Mouse (Mus musculus): ENCODE data around the gene Oas3. TPM values are rescaled to one million over a fixed set of nuclear protein-coding genes. Genes with fewer than 3 reads are reported as not detected.
A peak's percentile ranks its signal among the peaks of the same experiment; 100 is the strongest.

Gene Oas3
- polyA plus RNA-seq, 1 experiment from 2014 or later: 0.22 TPM

DNA sequence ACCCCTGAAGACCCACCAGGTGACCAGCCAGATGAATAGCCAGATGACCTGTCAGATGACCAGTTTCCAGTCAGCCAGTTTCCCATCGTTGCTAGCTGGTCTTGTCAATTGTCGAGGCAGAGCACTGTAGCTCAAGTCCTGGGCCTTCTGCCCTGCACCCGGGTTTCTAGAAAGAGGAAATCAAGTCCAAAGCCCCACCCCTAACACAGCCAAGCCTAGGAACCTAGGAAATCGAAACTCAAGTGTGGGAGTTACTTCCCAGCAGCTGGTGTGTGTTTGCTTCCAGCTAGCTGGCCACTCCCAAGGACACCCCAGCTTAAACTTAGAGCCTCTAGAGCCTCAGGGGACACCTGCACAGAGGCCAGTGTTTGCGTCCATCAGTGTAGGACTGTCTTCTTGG is 27.8 kb downstream of the Oas3 start, which contains the start of gene Oas2:
Gene Oas2, minus strand, starts transcription at position 166 of the 400 bp plus-strand sequence.
- no peak within 1 kb of the TSS for H3K4me2 ChIP-seq (replicated peaks)
- no peaks in the 10 kb centered on the region for H3K36me3 ChIP-seq
- H3K27ac ChIP-seq: no peak within 1 kb of the TSS
- no peak within 1 kb of the TSS for H3K9ac ChIP-seq
- H3K4me3 ChIP-seq: no peak within 1 kb of the TSS
- H3K4me1 ChIP-seq: no peaks in the 10 kb centered on the region
- H3K27me3 ChIP-seq: no peaks in the 10 kb centered on the region
- no peaks in the 10 kb centered on the region for H3K9me3 ChIP-seq (replicated peaks)
- no peak for ATAC-seq (ENCODE audit: low FRiP score)
- 67% methylated on average over 5 of the region's 5 CpGs for WGBS

DNA sequence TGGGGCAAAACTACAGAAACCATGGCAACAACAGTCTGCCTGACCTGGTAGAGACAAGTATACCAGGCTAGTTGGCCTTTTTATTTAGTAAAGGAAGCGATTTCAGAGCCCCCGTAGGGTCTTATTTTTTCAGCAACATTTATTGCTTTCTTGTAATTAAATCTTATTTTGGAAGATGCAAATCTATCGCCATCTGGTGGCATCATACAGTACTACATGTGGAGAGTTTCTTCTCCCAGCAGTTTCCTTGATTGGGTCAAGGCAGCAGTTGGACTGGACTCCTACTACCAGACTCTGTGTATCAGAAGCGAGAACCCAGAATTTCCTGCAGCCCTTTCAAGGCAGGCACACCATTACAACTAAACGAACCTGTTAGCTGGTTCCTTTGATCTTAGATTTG is 31.0 kb downstream of the Oas3 start:
- no peak overlapping the region for H3K9ac ChIP-seq
- H3K4me2 ChIP-seq (replicated peaks): no peak overlapping the region
- H3K36me3 ChIP-seq: no peaks in the 10 kb centered on the region
- ATAC-seq (ENCODE audit: low FRiP score): no peak
- H3K4me3 ChIP-seq: no peak overlapping the region
- 20% methylated on average over 5 of the region's 5 CpGs for WGBS
- H3K27ac ChIP-seq: no peak overlapping the region
- no peaks in the 10 kb centered on the region for H3K9me3 ChIP-seq (replicated peaks)
- no peaks in the 10 kb centered on the region for H3K4me1 ChIP-seq
- peaks cover 3% of the 10 kb centered on the region; the same call in 1 of the 2 replicates for H3K27me3 ChIP-seq

DNA sequence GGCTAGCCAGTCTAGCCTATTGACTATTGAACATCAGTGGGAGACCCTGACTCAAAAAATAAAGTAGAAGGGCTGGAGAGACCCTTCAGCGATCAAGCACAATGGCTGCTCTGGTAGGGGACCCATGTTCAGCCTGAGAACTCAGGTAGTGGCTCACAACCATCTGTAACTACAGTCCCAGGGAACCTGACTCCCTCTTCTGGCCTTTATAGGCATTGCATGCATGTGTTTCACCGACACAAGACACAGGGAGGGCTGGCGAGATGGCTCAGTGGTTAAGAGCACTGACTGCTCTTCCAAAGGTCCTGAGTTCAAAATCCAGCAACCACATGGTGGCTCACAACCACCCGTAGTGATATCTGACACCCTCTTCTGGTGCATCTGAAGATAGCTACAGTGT is 35.3 kb downstream of the Oas3 start:
- WGBS: 36% methylated on average over 4 of the region's 4 CpGs
- Histone ChIP-seq H3K27ac (no peak overlapping the region), H3K4me1 (no peaks in the 10 kb centered on the region), H3K27me3 (peaks cover 3% of the 10 kb centered on the region; the same call in 1 of the 2 replicates), H3K4me2 (replicated peaks) (no peak overlapping the region), H3K9me3 (replicated peaks) (no peaks in the 10 kb centered on the region), H3K4me3 (no peak overlapping the region), H3K9ac (no peak overlapping the region), H3K36me3 (no peaks in the 10 kb centered on the region)
- no peak for ATAC-seq (ENCODE audit: low FRiP score)

DNA sequence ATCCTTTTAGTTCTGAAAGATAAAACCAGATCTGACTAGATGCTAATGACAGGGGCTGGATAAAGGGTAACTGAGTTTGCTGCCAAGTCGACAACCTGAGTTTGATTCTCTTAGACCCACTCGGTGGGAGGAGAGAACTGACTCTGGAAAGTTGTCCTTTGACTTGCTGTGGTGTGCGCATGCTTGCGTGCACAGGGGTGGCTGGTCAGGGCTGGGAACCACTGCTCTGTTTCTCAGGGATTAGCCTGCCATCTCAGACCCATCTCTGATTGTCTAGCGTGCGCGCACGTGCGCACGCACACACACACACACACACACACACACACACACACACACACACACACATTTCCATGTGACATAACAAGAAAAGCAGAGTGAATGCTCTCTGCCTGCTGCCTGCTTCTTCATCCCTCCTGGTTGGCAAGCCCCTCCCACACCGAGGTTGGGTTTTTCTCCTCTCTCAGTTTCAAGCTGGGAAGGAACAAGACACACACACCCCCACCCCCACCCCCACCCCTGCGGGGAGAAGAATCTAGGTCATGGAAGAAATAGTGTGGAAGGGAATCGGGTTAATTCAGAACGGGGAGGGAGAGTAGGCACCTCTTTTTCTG is 43.0 kb downstream of the Oas3 start:
- H3K9me3 ChIP-seq (replicated peaks): no peaks in the 10 kb centered on the region
- H3K27me3 ChIP-seq: no peaks in the 10 kb centered on the region
- H3K27ac ChIP-seq: no peak overlapping the region
- ATAC-seq (ENCODE audit: low FRiP score): no peak
- no peaks in the 10 kb centered on the region for H3K36me3 ChIP-seq
- 0 out of 2 replicates have a peak, but pooled peaks cover 3% of the 10 kb centered on the region for H3K4me1 ChIP-seq
- 70% methylated on average over 14 of the region's 14 CpGs for WGBS
- no peak overlapping the region for H3K4me2 ChIP-seq (replicated peaks)
- no peak overlapping the region for H3K4me3 ChIP-seq
- no peak overlapping the region for H3K9ac ChIP-seq

DNA sequence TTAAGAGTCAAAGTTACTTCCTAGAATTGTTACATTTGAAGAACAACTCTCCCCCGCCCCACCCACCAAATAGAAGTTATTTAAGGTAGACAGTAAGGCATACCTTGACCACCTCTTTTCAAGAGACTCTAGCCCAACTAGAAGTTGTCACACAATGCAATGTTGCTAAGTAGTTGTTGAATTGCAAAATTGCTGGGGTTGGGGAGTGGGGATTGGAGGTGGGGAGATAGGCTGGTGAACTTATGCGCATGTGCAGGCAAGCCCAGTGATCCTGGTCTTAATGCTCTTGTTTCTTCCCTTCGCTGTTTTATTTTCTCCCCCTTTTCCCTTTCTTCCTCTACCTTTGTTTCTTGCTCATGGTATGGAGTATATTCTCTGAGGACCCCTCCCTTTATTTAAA is 43.8 kb downstream of the Oas3 start:
- Histone ChIP-seq H3K9me3 (replicated peaks) (no peaks in the 10 kb centered on the region), H3K27me3 (no peaks in the 10 kb centered on the region), H3K4me3 (no peak overlapping the region), H3K4me1 (0 out of 2 replicates have a peak, but pooled peaks cover 3% of the 10 kb centered on the region), H3K4me2 (replicated peaks) (no peak overlapping the region), H3K27ac (no peak overlapping the region), H3K9ac (no peak overlapping the region), H3K36me3 (no peaks in the 10 kb centered on the region)
- WGBS: 85% methylated on average over 3 of the region's 3 CpGs
- no peak for ATAC-seq (ENCODE audit: low FRiP score)

DNA sequence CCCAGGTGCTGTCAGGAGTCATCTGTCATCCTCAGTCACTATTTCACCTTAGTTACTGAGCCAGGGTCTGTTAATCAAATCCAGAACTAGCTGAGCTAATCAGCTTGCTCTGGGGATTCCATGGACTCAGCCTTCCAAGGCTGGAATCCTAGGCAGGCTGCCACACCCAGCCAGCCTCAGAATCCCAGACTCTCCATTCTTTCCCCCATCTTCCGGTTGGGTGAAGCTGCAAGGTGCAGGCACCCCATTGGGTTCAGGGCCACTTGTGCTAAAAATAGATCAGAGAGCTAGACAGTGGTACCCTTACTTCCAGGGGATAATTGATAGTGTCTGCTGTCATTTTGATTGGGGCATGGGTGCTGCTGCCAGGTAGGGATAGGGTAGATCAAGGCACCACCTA is 44.7 kb downstream of the Oas3 start:
- Histone ChIP-seq H3K36me3 (no peaks in the 10 kb centered on the region), H3K4me1 (0 out of 2 replicates have a peak, but pooled peaks cover 3% of the 10 kb centered on the region), H3K27ac (no peak overlapping the region), H3K4me2 (replicated peaks) (no peak overlapping the region), H3K4me3 (no peak overlapping the region), H3K27me3 (no peaks in the 10 kb centered on the region), H3K9me3 (replicated peaks) (no peaks in the 10 kb centered on the region), H3K9ac (no peak overlapping the region)
- WGBS: 63% methylated on average over 1 of the region's 1 CpGs
- no peak for ATAC-seq (ENCODE audit: low FRiP score)

DNA sequence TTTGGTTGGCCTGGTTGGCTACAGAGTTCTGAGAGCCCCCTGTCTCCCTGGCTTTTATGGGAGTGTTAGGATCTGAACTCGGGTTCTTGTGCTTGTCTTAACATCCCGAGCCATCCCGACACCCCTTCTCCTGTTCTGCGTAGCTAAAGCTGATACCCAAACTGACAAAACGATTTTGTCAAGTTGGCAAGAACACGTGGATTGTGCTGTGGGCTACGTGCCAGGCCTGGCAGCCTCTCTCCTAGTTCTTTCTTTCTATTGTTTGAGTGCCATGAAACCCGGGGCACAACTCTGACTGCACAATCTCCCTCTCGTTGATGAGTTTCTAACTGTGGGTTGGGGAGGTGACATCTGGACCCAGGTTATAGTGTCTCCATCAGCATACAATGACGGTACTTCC is 48.1 kb downstream of the Oas3 start:
- Histone ChIP-seq H3K9ac (no peak overlapping the region), H3K4me3 (no peak overlapping the region), H3K9me3 (replicated peaks) (no peaks in the 10 kb centered on the region), H3K4me2 (replicated peaks) (no peak overlapping the region), H3K27me3 (no peaks in the 10 kb centered on the region), H3K4me1 (no peaks in the 10 kb centered on the region), H3K27ac (no peak overlapping the region), H3K36me3 (no peaks in the 10 kb centered on the region)
- no peak for ATAC-seq (ENCODE audit: low FRiP score)
- WGBS: 77% methylated on average over 10 of the region's 10 CpGs

DNA sequence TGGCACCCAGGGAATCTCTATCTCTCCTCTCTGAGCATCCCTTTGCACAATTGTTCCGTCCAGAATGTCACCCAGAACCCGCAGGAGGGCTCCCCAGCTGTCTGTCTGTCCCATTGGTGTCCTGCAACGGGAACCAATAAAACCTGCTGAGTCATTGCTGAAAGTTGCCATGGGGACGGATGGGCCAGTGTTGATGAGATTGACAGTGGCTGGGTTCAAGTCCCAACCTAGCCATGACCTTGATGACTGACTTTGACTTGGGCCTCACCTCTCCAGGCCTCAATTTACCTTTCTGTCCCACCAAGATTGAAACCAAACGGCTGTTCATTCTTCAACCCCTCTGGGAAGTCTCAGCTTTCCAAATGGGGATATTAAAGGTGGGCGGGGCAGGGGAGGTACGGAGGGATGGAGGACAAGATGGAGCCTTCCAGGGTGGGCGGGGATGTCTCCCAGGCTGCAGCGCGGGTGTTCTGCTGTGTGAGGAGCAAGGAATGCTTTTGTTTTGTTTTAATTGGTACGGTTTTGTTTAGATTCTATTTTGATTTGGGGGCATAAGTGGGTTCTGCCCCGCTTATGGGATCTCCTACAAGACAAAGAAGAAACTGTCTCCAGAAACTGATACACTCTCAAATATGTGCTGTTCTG is 51.5 kb downstream of the Oas3 start:
- H3K36me3 ChIP-seq: no peaks in the 10 kb centered on the region
- WGBS: 51% methylated on average over 12 of the region's 12 CpGs
- H3K27ac ChIP-seq: no peak overlapping the region
- ATAC-seq (ENCODE audit: low FRiP score): no peak
- no peaks in the 10 kb centered on the region for H3K4me1 ChIP-seq
- H3K4me2 ChIP-seq (replicated peaks): no peak overlapping the region
- no peaks in the 10 kb centered on the region for H3K27me3 ChIP-seq
- H3K4me3 ChIP-seq: no peak overlapping the region
- H3K9me3 ChIP-seq (replicated peaks): no peaks in the 10 kb centered on the region
- H3K9ac ChIP-seq: no peak overlapping the region

DNA sequence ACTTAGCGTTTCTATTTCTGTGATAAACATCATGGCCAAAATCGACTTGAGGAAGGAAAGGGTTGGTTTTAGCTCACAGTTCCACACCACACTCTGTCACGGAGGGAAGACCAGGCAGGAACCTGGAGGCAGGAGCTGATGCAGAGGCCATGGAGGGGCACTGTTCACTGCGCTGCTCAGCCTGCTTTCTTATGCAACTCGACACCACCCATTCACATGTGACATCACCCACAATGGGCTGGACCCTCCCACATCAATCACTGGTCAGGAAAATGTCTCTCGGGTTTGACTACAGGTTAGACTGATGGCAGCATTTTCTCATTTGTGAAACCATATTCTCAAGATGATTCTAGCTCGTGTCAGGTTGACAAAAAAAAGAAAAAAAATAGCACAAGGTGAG is 56.5 kb downstream of the Oas3 start:
- no peak overlapping the region for H3K27ac ChIP-seq
- H3K4me2 ChIP-seq (replicated peaks): no peak overlapping the region
- WGBS: 65% methylated on average over 7 of the region's 7 CpGs
- H3K36me3 ChIP-seq: no peaks in the 10 kb centered on the region
- H3K4me3 ChIP-seq: no peak overlapping the region
- no peaks in the 10 kb centered on the region; the same call in 1 of the 2 replicates for H3K27me3 ChIP-seq
- H3K4me1 ChIP-seq: peaks cover 5% of the 10 kb centered on the region; the same call in 1 of the 2 replicates
- no peak for ATAC-seq (ENCODE audit: low FRiP score)
- H3K9ac ChIP-seq: no peak overlapping the region
- 0 out of 2 replicates have a peak, but pooled peaks cover 5% of the 10 kb centered on the region for H3K9me3 ChIP-seq (replicated peaks)

DNA sequence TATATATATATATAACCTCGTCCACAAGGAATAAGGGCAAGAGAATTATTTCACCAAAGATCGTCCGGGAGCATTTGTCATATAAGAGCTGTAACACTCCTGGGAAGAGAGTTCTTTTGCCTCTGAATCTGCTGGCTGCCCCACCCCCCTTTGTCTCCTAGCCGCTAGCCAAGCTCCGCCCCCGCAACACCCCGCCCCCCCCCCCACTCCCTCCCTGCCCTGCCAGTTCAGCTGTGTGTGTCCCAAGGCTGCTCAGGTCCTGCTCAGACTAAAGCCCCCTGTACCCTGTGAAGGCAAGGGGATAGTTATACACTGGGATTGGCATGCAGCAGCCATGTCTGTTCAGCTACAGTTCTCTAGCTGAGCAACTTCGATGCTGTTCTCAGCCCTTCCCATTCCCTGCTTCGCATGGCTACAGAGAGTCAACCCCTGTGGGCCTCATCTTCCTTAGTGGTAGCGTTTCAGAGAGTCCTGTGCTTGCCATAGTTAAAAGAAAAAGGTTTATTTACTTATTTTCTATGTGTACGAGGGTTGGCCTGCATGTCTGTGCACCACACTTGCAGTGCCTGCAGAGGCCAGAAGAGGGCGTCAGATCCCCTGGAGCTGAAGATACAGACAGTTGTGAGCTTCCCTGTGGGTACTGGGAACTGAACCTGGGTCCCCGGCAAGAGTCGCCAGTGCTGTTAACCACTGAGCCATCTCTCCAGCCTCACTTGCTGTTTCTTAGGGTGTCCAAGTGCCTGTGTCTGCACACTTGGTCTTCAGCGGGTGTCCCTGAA is 58.7 kb downstream of the Oas3 start:
- Histone ChIP-seq H3K4me2 (replicated peaks) (no peak overlapping the region), H3K36me3 (no peaks in the 10 kb centered on the region), H3K9ac (no peak overlapping the region), H3K27ac (no peak overlapping the region), H3K27me3 (peaks cover 17% of the 10 kb centered on the region), H3K9me3 (replicated peaks) (0 out of 2 replicates have a peak, but pooled peaks cover 5% of the 10 kb centered on the region), H3K4me1 (peaks cover 5% of the 10 kb centered on the region; the same call in 1 of the 2 replicates), H3K4me3 (no peak overlapping the region)
- 55% methylated on average over 14 of the region's 15 CpGs for WGBS
- peak; percentile 48; the same call in 1 of the 2 replicates for ATAC-seq (ENCODE audit: low FRiP score)

DNA sequence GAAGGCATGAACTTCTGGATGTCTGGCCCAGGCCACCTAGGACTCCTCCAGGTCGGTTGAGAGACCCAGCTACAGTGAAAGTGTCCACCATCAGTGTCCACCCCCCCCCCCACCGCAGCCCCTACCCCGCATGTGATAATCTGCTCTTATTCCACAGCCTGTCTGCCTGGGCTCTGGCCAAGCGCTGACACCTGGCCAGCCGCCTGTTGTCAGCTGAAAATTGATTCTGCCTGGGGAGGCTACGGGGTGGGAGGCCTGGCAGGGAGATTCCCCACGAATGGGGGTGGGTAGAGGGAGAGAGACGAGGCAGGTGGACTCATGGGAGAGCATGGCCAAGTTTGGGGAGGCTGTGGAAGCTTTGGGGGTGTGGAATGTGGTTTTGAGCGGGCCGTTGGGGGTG is 60.3 kb downstream of the Oas3 start:
- H3K27me3 ChIP-seq: peaks cover 34% of the 10 kb centered on the region
- 79% methylated on average over 10 of the region's 10 CpGs for WGBS
- H3K27ac ChIP-seq: no peak overlapping the region
- peaks cover 7% of the 10 kb centered on the region for H3K4me1 ChIP-seq
- H3K9ac ChIP-seq: no peak overlapping the region
- ATAC-seq (ENCODE audit: low FRiP score): no peak
- no peak overlapping the region for H3K4me3 ChIP-seq
- no peaks in the 10 kb centered on the region for H3K36me3 ChIP-seq
- H3K9me3 ChIP-seq (replicated peaks): 0 out of 2 replicates have a peak, but pooled peaks cover 5% of the 10 kb centered on the region
- H3K4me2 ChIP-seq (replicated peaks): no peak overlapping the region

DNA sequence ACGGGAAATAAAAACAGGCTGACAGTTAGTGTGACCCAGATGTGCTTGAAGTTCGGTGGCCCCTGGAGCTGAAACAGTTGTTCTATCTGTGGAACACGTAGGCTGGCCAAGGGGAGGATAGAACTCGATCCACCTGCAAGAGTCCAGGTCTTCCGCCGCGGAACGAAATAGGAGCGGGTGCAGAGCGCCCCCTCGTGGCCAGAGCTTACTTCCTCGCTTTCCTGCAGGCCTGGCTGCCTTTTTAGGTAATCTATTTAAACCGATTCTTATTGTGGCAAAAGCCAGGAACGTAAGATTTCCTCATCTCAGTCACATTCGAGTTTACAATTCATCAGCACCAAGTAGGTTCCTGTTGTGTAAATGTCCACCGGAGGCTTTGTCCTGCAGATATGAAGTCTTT is 63.1 kb downstream of the Oas3 start:
- Histone ChIP-seq H3K4me3 (no peak overlapping the region), H3K4me2 (replicated peaks) (no peak overlapping the region), H3K36me3 (no peaks in the 10 kb centered on the region), H3K27me3 (peaks cover 62% of the 10 kb centered on the region), H3K27ac (no peak overlapping the region), H3K4me1 (peaks cover 32% of the 10 kb centered on the region), H3K9ac (no peak overlapping the region), H3K9me3 (replicated peaks) (no peaks in the 10 kb centered on the region)
- WGBS: 2% methylated on average over 16 of the region's 16 CpGs
- ATAC-seq (ENCODE audit: low FRiP score): no peak
